Mouse (Mus musculus) intestine, embryonic 15.5 days (tissue): ENCODE data around the gene Rpa2. TPM values are rescaled to one million over a fixed set of nuclear protein-coding genes. Genes with fewer than 3 reads are reported as not detected.
"Not testable (repeated sequence)": the region's sequence is repeated elsewhere in the genome, so short reads cannot be mapped to it uniquely, and the experiment has no call there.

Experiments used
- ATAC-seq: fragments of 200-750 bp; cut with Nextera tagmentation; 2 replicates; pipeline ENCODE4 v1.8.0; 2017; ENCODE audit warnings: moderate TSS enrichment, moderate library complexity
- H3K27ac ChIP-seq: fragments of 300-500 bp; sonication (generic); 2 replicates; pipeline ENCODE4 v1.5.1; 2015; ENCODE audit warnings: mild to moderate bottlenecking, inconsistent platforms
- H3K27me3 ChIP-seq: fragments of 300-500 bp; sonication (generic); replicated peaks from 2 replicates; pipeline ENCODE4 v1.6.1; 2015; ENCODE audit warnings: inconsistent platforms
- H3K36me3 ChIP-seq: fragments of 300-500 bp; sonication (generic); 2 replicates; pipeline ENCODE4 v1.6.1; 2015; ENCODE audit warnings: inconsistent platforms
- H3K4me1 ChIP-seq: fragments of 300-500 bp; sonication (generic); replicated peaks from 2 replicates; pipeline ENCODE4 v1.6.1; 2015; ENCODE audit warnings: inconsistent platforms
- H3K4me2 ChIP-seq: fragments of 300-500 bp; sonication (generic); replicated peaks from 2 replicates; pipeline ENCODE4 v1.6.1; 2015; ENCODE audit warnings: mild to moderate bottlenecking, inconsistent platforms
- H3K4me3 ChIP-seq: fragments of 300-500 bp; sonication (generic); replicated peaks from 2 replicates; pipeline ENCODE4 v1.5.1; 2015; ENCODE audit warnings: inconsistent platforms
- H3K9ac ChIP-seq: fragments of 300-500 bp; sonication (generic); 2 replicates; pipeline ENCODE4 v1.6.1; 2015; ENCODE audit warnings: inconsistent platforms
- H3K9me3 ChIP-seq: fragments of 300-500 bp; sonication (generic); 2 replicates; pipeline ENCODE4 v1.6.1; 2016; ENCODE audit warnings: inconsistent platforms
- WGBS: fragments of 180-500 bp; shearing (Covaris S2); methylation state at CpG from one replicate; pipeline ENCODE4 v1.1.7; 2015; 5-methylcytosine and 5-hydroxymethylcytosine counted together
- polyA plus RNA-seq: library from polyadenylated mRNA; unstranded; fragments of >200 nt; fragmentation: Nextera tagmentation; extraction: Ambion mirVana; gene quantifications from 2 replicates; pipeline ENCODE4 v1.2.1, GENCODE M21; 2015

Rpa2 gene
- polyA plus RNA-seq: 85.5 and 88.1 TPM in 2 replicates

DNA sequence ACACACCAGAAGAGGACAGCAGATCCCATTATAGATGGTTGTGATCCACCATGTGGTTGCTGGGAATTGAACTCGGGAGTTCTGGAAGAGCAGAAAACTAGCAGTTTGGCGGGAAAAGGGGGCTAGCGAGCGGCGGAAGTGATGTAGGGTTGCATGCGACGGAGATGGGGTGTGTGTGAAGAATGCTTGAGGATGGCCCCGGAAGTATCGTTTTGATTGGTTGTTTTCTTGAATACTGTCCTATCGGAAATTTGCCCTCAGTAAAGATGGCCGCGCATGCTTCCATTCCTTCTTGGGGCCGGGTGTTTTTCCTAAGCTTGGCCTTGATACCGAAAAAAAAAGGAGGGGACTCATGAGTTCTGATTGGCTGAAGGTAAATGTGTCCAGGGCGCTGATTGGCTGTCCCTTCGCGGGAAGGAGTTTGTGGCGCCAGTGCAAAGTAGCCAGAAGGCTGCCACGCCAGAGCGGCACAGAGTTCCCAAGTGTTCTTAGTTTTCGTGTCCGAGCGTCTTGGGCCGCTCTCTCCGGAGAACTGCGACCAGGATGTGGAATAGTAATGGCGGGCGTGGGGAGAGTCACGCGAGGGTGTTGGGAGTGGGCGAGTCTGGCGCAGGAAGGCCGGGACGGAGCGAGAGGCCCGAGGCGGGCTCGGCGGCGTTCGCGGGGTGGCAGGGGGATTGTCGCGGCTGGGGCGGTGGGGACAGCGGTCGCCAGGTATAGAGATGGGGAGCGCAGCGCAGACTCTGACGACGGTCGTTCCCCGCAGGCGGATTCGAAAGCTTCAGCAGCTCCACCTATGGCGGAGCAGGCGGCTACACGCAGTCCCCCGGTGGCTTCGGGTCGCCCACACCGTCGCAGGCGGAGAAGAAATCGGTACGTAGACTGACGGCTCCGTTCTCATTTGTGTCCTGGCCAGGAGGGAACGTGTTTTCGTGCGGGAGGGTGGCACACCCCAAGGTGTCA, at the start of gene Rpa2:
TSS of gene Rpa2 (plus strand) at position 419 of the 963 bp plus-strand sequence.
- peaks cover 11% of the 10 kb centered on the region; the same call in 1 of the 2 replicates for H3K36me3 ChIP-seq
- peak within 1 kb of the TSS; percentile 86 for H3K4me3 ChIP-seq
- H3K4me1 ChIP-seq: peaks cover 11% of the 10 kb centered on the region
- ATAC-seq: peak; percentile 98
- under 1% methylated on average over 71 of the region's 71 CpGs for WGBS
- peak within 1 kb of the TSS; percentile 80 for H3K4me2 ChIP-seq
- no peaks in the 10 kb centered on the region for H3K27me3 ChIP-seq
- peak within 1 kb of the TSS; percentile 85 for H3K9ac ChIP-seq
- H3K27ac ChIP-seq: peak within 1 kb of the TSS; percentile 76
- H3K9me3 ChIP-seq: no peaks in the 10 kb centered on the region

GRCm38 (mm10) chr4:132728233-132728632, 39.9 kb upstream of the Rpa2 start:
- no peaks in the 10 kb centered on the region for H3K27me3 ChIP-seq
- H3K27ac ChIP-seq: no peak overlapping the region
- ATAC-seq: no peak
- no peaks in the 10 kb centered on the region for H3K36me3 ChIP-seq
- no peak overlapping the region for H3K4me3 ChIP-seq
- no peak overlapping the region for H3K9ac ChIP-seq
- H3K4me2 ChIP-seq: no peak overlapping the region
- peaks cover 9% of the 10 kb centered on the region; the same call in 1 of the 2 replicates for H3K4me1 ChIP-seq
- 85% methylated on average over 8 of the region's 8 CpGs for WGBS
- no peaks in the 10 kb centered on the region for H3K9me3 ChIP-seq

DNA sequence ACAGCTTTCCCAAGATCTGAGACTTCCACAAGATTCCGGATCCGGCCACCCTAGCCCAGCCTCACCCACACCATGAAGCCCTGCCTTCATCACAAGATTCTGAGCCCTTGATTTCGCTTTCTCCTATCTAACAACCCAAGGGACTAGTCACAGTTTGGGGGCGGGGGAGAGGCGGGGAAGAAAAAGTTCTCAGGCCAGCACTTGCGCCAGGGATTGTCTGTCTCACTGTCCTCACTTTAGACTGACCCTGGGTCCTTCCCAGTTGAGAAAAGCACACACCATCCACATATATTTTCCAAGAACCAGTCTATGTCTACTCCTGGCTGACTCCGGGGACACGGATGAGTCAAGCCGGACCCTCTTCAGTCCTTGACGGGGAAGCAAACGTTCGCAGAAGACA, 36.5 kb upstream of the Rpa2 start:
- peak overlapping the region; percentile 93 for H3K4me2 ChIP-seq
- WGBS: 45% methylated on average over 12 of the region's 12 CpGs
- no peak for ATAC-seq
- peaks cover 9% of the 10 kb centered on the region; the same call in 1 of the 2 replicates for H3K4me1 ChIP-seq
- H3K27ac ChIP-seq: no peak overlapping the region
- peak overlapping the region; percentile 53 for H3K4me3 ChIP-seq
- H3K9me3 ChIP-seq: no peaks in the 10 kb centered on the region
- peak overlapping the region; percentile 57 for H3K9ac ChIP-seq
- H3K27me3 ChIP-seq: no peaks in the 10 kb centered on the region
- H3K36me3 ChIP-seq: no peaks in the 10 kb centered on the region

DNA sequence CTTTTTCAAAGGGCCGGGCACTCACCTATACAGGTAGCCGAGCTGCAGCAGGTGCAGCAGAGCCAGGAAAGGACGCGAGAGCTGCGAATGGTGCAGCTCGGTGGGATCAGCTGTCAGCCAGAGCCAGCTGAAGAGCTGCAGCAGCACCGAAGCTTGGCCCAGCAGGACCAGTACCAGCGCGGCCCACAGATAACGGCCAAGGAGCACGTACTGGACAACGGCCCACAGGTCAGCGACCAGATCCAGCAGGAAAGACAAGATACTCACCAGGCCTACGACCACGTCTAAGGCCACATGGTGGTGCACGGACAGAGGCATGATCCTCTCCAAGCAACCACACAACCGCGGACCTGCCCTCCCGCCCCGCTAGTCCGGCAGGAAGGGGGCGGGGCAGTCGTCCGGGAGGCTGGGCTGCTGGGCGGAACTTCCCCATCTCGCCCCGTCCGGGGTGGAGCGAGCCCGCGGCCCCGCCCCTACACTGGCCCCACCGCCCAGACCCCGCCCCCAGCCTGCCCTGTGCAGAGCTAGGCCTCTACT, 35.9 kb upstream of the Rpa2 start, which contains the start of gene Xkr8:
TSS of gene Xkr8 (minus strand) at position 399 of the 537 bp plus-strand sequence.
- H3K9ac ChIP-seq: peak within 1 kb of the TSS; percentile 57
- H3K4me3 ChIP-seq: peak within 1 kb of the TSS; percentile 53
- peak within 1 kb of the TSS; percentile 18; the same call in 1 of the 2 replicates for H3K27ac ChIP-seq
- no peaks in the 10 kb centered on the region for H3K9me3 ChIP-seq
- ATAC-seq: peak; percentile 99
- H3K27me3 ChIP-seq: no peaks in the 10 kb centered on the region
- peaks cover 9% of the 10 kb centered on the region; the same call in 1 of the 2 replicates for H3K4me1 ChIP-seq
- H3K4me2 ChIP-seq: peak within 1 kb of the TSS; percentile 93
- no peaks in the 10 kb centered on the region for H3K36me3 ChIP-seq
- WGBS: 1% methylated on average over 34 of the region's 34 CpGs

DNA sequence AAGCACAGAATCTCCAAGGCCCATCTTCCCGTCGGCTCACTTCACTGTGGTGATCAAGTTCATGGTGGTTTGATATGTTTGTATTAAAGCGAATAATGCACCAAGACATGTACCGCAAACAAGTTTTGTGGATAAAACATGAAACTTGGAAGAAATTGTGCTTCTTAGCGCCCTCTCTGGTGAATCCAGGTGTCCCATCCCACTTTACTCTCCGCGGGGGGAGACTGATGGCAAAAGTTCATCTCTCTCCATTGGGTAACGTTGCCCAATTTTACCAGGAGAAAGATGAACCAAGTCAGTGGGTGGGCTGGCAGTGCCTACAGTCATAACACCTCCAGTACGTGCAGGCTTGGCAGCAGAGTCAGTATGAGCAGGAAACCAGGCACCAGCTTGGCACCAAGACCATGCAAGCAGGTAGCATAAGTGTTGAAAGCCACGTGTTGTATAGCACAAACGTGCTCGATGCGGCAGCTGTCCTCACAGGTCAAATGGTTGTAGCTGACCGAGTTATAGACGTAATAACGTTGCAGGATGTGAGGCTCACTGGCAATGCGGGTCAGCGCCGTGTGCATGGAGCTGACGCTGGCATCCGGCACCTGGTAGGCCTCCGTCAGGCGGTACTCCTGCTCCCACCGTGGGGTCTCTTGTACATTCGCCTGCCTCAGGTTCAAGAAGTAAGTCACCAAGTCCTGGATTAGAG, 34.9 kb upstream of the Rpa2 start:
- ATAC-seq: no peak
- Histone ChIP-seq H3K27me3 (no peaks in the 10 kb centered on the region), H3K9ac (no peak overlapping the region), H3K4me3 (no peak overlapping the region), H3K4me1 (peaks cover 9% of the 10 kb centered on the region; the same call in 1 of the 2 replicates), H3K4me2 (no peak overlapping the region), H3K36me3 (no peaks in the 10 kb centered on the region), H3K27ac (no peak overlapping the region), H3K9me3 (no peaks in the 10 kb centered on the region)
- 92% methylated on average over 25 of the region's 25 CpGs for WGBS

GRCm38 (mm10) chr4:132734766-132735165, 33.4 kb upstream of the Rpa2 start:
- no peaks in the 10 kb centered on the region for H3K27me3 ChIP-seq
- H3K4me3 ChIP-seq: no peak overlapping the region
- no peak overlapping the region for H3K4me2 ChIP-seq
- H3K9ac ChIP-seq: no peak overlapping the region
- ATAC-seq: no peak
- H3K27ac ChIP-seq: no peak overlapping the region
- 95% methylated on average over 2 of the region's 2 CpGs for WGBS
- no peaks in the 10 kb centered on the region for H3K36me3 ChIP-seq
- peaks cover 9% of the 10 kb centered on the region; the same call in 1 of the 2 replicates for H3K4me1 ChIP-seq
- H3K9me3 ChIP-seq: no peaks in the 10 kb centered on the region

DNA sequence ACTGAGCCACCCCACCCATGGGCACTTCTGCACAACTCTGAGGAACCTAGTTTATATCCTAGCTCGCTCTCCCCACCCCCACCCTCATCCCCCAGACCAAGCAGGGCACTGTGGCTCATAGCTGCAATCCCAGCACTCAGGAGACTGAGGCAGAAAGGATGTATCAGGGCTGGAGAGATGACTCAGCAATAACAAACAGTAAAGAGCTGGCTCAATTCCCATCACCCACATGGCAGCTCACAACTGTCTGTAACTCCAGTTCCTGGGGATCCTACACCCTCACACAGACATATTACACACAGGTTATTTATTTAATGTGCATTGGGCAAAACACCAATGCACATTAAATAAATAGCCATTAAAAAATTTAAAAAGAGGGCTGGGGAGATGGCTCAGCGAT, 32.7 kb upstream of the Rpa2 start:
- Histone ChIP-seq H3K4me3 (no peak overlapping the region), H3K4me1 (peaks cover 9% of the 10 kb centered on the region; the same call in 1 of the 2 replicates), H3K4me2 (no peak overlapping the region), H3K36me3 (no peaks in the 10 kb centered on the region), H3K27ac (no peak overlapping the region), H3K9me3 (no peaks in the 10 kb centered on the region), H3K27me3 (no peaks in the 10 kb centered on the region), H3K9ac (no peak overlapping the region)
- WGBS: 79% methylated on average over 2 of the region's 2 CpGs
- no peak for ATAC-seq

DNA sequence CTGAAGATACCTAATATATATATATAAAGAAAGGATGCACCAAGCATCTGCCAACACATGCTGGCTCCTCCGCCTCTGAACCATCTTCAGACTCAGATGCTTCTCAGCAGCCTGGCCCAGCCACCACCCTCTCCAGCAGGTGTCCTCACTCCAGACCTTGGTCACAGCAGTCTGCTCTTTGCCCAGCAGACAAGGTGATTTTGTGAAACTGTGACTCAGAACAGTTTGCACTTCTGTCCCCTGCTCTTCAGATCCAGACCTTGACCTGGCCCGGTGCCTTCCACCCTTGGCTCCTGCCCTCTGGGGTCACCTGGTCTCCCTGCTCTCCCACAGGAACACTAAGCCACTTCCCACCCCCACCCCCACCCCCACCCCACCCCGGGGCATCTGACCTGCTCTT, 32.2 kb upstream of the Rpa2 start:
- Histone ChIP-seq H3K27me3 (no peaks in the 10 kb centered on the region), H3K27ac (no peak overlapping the region), H3K9me3 (no peaks in the 10 kb centered on the region), H3K9ac (no peak overlapping the region), H3K4me1 (peaks cover 9% of the 10 kb centered on the region; the same call in 1 of the 2 replicates), H3K4me2 (no peak overlapping the region), H3K36me3 (no peaks in the 10 kb centered on the region), H3K4me3 (no peak overlapping the region)
- ATAC-seq: no peak
- WGBS: 49% methylated on average over 3 of the region's 3 CpGs

DNA sequence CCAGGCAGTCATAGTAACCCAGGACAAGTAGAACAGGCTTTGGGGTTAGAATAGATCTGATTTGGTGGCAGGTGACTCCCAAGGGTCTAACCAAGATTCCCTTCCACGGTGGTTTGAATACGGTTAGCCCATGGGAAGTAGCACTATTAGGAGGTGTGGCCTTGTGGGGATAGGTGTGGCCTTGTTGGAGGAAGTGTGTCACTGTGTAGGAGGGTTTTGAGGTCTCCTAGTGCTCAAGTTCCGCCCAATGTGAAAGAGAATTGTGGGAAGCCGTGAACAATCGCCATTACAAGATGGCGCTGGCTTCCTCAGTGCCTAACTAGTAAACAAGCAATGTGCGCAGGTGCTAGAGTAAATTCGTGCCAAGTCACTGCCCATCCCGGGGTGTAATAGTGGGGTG, 31.0 kb upstream of the Rpa2 start:
- not testable (repeated sequence) for H3K27ac ChIP-seq, H3K27me3 ChIP-seq, H3K4me3 ChIP-seq, H3K4me1 ChIP-seq, H3K9me3 ChIP-seq, H3K4me2 ChIP-seq, H3K36me3 ChIP-seq, ATAC-seq, H3K9ac ChIP-seq
- WGBS: 92% methylated on average over 9 of the region's 9 CpGs

GRCm38 (mm10) chr4:132741491-132741890, 26.6 kb upstream of the Rpa2 start:
- 89% methylated on average over 7 of the region's 7 CpGs for WGBS
- H3K27ac ChIP-seq: no peak overlapping the region
- H3K4me1 ChIP-seq: no peaks in the 10 kb centered on the region
- no peak for ATAC-seq
- no peaks in the 10 kb centered on the region for H3K36me3 ChIP-seq
- no peaks in the 10 kb centered on the region for H3K27me3 ChIP-seq
- no peaks in the 10 kb centered on the region for H3K9me3 ChIP-seq
- H3K9ac ChIP-seq: no peak overlapping the region
- H3K4me3 ChIP-seq: no peak overlapping the region
- no peak overlapping the region for H3K4me2 ChIP-seq

DNA sequence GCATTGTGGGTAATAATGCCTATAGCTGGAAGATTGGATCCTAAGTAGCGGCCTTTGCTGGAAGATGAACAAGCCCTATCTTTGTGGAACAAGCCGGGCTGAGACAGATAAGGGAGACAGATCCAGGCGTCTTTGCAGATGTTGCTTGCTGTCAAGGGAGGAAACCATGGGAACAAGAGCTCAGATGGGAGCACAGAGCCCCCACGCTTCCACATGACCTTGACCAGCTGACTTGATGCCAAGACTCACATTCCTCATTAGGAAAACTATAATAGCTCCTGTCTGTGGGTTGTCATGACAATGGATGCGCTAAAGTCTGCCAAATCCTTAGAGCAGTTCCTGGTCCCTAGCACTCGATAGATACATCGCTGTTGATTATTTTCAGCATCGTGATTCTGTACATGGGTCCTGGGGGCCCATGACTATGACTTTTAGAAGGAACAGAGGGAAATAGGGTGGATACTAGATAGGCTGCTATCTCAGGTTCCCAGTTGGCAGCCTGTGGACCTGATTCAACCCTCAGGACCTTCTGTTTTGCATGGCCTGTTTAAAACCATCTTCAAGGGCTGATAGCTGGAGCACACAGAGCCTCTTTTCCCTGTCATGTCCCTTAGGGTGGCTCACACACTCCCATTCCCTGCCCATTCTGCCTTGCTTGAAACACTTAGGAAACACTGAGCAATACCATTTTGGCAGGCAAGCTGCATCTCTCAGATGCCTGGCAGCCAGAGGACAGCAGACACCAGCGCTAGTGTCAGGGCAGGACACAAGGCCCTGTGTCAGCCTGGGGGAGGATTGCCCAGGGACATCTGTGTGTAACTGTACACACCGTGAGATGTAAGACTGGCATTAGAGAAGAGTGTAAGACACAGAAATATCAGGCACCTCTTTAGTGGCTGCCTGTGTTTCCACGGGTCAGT, 23.9 kb upstream of the Rpa2 start:
- Histone ChIP-seq H3K9me3 (no peaks in the 10 kb centered on the region), H3K36me3 (no peaks in the 10 kb centered on the region), H3K27ac (no peak overlapping the region), H3K4me2 (no peak overlapping the region), H3K27me3 (no peaks in the 10 kb centered on the region), H3K4me1 (no peaks in the 10 kb centered on the region), H3K9ac (no peak overlapping the region), H3K4me3 (no peak overlapping the region)
- ATAC-seq: no peak
- 77% methylated on average over 11 of the region's 11 CpGs for WGBS
